Mouse (Mus musculus): ENCODE results near the gene Cdipt. TPM values are rescaled to one million over a fixed set of nuclear protein-coding genes. Genes with fewer than 3 reads are reported as not detected.
A peak's percentile ranks its signal among the peaks of the same experiment; 100 is the strongest.

Gene Cdipt
- polyA plus RNA-seq, 1 experiment from 2014 or later = 63.0 TPM

- Histone ChIP-seq H3K27me3 (ENCODE audit: control insufficient read depth, insufficient read depth, low read length) (no peaks in the 10 kb centered on the region), H3K36me3 (ENCODE audit: control insufficient read depth, insufficient read depth, low read length) (peaks cover 17% of the 10 kb centered on the region; the same call in 1 of the 2 replicates), H3K4me3 (ENCODE audit: low read depth, low read length) (no peak overlapping the region), H3K9me3 (replicated peaks; ENCODE audit: control insufficient read depth, low read length) (no peaks in the 10 kb centered on the region), H3K27ac (ENCODE audit: low read depth, low read length) (no peak overlapping the region), H3K9ac (ENCODE audit: low read depth, low read length) (no peak overlapping the region), H3K4me2 (no peak overlapping the region), H3K4me1 (ENCODE audit: control insufficient read depth, insufficient read depth, low read length) (peaks cover 7% of the 10 kb centered on the region; the same call in 1 of the 2 replicates)
- no peak for ATAC-seq (replicated peaks; ENCODE audit: insufficient number of reproducible peaks, low FRiP score, low TSS enrichment)
- WGBS (ENCODE audit: insufficient replicate concordance) = 79% methylated on average over 2 of the region's 2 CpGs
Observed at GRCm38 (mm10) chr7:126981601-126982000, 5.9 kb downstream of the Cdipt start.

DNA sequence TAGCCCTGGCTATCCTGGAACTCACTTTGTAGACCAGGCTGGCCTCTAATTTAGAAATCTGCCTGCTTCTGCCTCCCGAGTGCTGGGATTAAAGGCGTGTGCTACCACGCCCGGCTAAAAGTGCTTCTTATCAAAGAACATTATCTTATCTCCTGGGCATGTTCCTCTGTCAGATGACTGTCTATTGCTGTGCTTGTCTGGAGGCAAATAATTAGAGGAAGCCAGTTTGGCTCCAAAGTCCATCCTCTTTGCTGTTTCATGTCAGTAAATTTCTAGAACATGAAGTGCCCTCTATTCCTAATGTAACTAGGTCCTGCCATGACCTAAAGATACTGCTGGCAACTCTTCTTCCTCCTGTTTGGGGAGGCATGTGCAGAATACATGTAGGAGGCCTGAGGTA lies 6.3 kb downstream of the Cdipt start:
- ATAC-seq (replicated peaks; ENCODE audit: insufficient number of reproducible peaks, low FRiP score, low TSS enrichment) = no peak
- Histone ChIP-seq H3K36me3 (ENCODE audit: control insufficient read depth, insufficient read depth, low read length) (peaks cover 17% of the 10 kb centered on the region; the same call in 1 of the 2 replicates), H3K4me3 (ENCODE audit: low read depth, low read length) (no peak overlapping the region), H3K4me1 (ENCODE audit: control insufficient read depth, insufficient read depth, low read length) (peaks cover 6% of the 10 kb centered on the region; the same call in 1 of the 2 replicates), H3K9ac (ENCODE audit: low read depth, low read length) (no peak overlapping the region), H3K4me2 (no peak overlapping the region), H3K27me3 (ENCODE audit: control insufficient read depth, insufficient read depth, low read length) (no peaks in the 10 kb centered on the region), H3K9me3 (replicated peaks; ENCODE audit: control insufficient read depth, low read length) (no peaks in the 10 kb centered on the region), H3K27ac (ENCODE audit: low read depth, low read length) (no peak overlapping the region)
- 65% methylated on average over 4 of the region's 4 CpGs for WGBS (ENCODE audit: insufficient replicate concordance)

- peaks cover 16% of the 10 kb centered on the region; the same call in 1 of the 2 replicates for H3K36me3 ChIP-seq (ENCODE audit: control insufficient read depth, insufficient read depth, low read length)
- H3K27ac ChIP-seq (ENCODE audit: low read depth, low read length) = no peak overlapping the region
- H3K4me2 ChIP-seq = no peak overlapping the region
- H3K4me3 ChIP-seq (ENCODE audit: low read depth, low read length) = no peak overlapping the region
- ATAC-seq (replicated peaks; ENCODE audit: insufficient number of reproducible peaks, low FRiP score, low TSS enrichment) = no peak
- peaks cover 3% of the 10 kb centered on the region; the same call in 1 of the 2 replicates for H3K4me1 ChIP-seq (ENCODE audit: control insufficient read depth, insufficient read depth, low read length)
- H3K9me3 ChIP-seq (replicated peaks; ENCODE audit: control insufficient read depth, low read length) = no peaks in the 10 kb centered on the region
- 83% methylated on average over 7 of the region's 7 CpGs for WGBS (ENCODE audit: insufficient replicate concordance)
- H3K27me3 ChIP-seq (ENCODE audit: control insufficient read depth, insufficient read depth, low read length) = no peaks in the 10 kb centered on the region
- no peak overlapping the region for H3K9ac ChIP-seq (ENCODE audit: low read depth, low read length)
Observed at GRCm38 (mm10) chr7:126983113-126983512, 7.4 kb downstream of the Cdipt start.

- Histone ChIP-seq H3K27me3 (ENCODE audit: control insufficient read depth, insufficient read depth, low read length) (no peaks in the 10 kb centered on the region), H3K9me3 (replicated peaks; ENCODE audit: control insufficient read depth, low read length) (no peaks in the 10 kb centered on the region), H3K36me3 (ENCODE audit: control insufficient read depth, insufficient read depth, low read length) (0 out of 2 replicates have a peak, but pooled peaks cover 2% of the 10 kb centered on the region), H3K4me1 (ENCODE audit: control insufficient read depth, insufficient read depth, low read length) (peaks cover 3% of the 10 kb centered on the region; the same call in 1 of the 2 replicates), H3K4me3 (ENCODE audit: low read depth, low read length) (no peak overlapping the region), H3K27ac (ENCODE audit: low read depth, low read length) (no peak overlapping the region), H3K4me2 (no peak overlapping the region), H3K9ac (ENCODE audit: low read depth, low read length) (0 out of 2 replicates have a peak overlapping the region, but pooled peaks have one; percentile 5)
- whole genome bisulfite sequencing (ENCODE audit: insufficient replicate concordance) = 29% methylated on average over 10 of the region's 10 CpGs
- ATAC-seq (replicated peaks; ENCODE audit: insufficient number of reproducible peaks, low FRiP score, low TSS enrichment) = no peak
Observed at GRCm38 (mm10) chr7:126984667-126985444, 9.1 kb downstream of the Cdipt start.

DNA sequence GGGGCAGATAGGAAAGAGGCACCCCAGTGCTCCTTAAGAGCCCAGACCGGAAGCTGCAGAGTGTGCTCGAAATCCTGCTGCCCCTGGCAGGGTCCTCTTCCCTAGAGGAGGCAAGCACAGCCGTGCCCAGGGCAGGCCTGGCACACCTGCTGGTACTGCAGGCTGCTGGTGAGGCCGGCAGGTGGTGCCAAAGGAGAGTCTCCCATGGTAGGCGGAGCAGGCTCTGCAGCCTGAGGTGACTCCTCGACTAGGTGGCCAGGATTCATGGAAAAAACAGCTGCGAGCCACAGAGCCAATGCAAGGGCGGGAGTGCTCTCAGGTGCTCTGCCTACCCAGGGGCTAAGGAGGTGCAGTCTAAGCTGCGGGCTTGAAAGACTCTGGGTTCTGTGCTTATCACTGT lies 10.6 kb downstream of the Cdipt start:
- ATAC-seq (replicated peaks; ENCODE audit: insufficient number of reproducible peaks, low FRiP score, low TSS enrichment) = no peak
- no peak overlapping the region for H3K27ac ChIP-seq (ENCODE audit: low read depth, low read length)
- H3K9ac ChIP-seq (ENCODE audit: low read depth, low read length) = no peak overlapping the region
- H3K4me3 ChIP-seq (ENCODE audit: low read depth, low read length) = no peak overlapping the region
- 47% methylated on average over 9 of the region's 9 CpGs for WGBS (ENCODE audit: insufficient replicate concordance)
- H3K9me3 ChIP-seq (replicated peaks; ENCODE audit: control insufficient read depth, low read length) = no peaks in the 10 kb centered on the region
- no peaks in the 10 kb centered on the region for H3K27me3 ChIP-seq (ENCODE audit: control insufficient read depth, insufficient read depth, low read length)
- no peak overlapping the region for H3K4me2 ChIP-seq
- H3K4me1 ChIP-seq (ENCODE audit: control insufficient read depth, insufficient read depth, low read length) = peaks cover 3% of the 10 kb centered on the region; the same call in 1 of the 2 replicates
- H3K36me3 ChIP-seq (ENCODE audit: control insufficient read depth, insufficient read depth, low read length) = no peaks in the 10 kb centered on the region

GRCm38 (mm10) chr7:126988816-126989215 lies 13.1 kb downstream of the Cdipt start:
- no peaks in the 10 kb centered on the region for H3K27me3 ChIP-seq (ENCODE audit: control insufficient read depth, insufficient read depth, low read length)
- no peak overlapping the region for H3K9ac ChIP-seq (ENCODE audit: low read depth, low read length)
- ATAC-seq (replicated peaks; ENCODE audit: insufficient number of reproducible peaks, low FRiP score, low TSS enrichment) = no peak
- no peak overlapping the region for H3K4me3 ChIP-seq (ENCODE audit: low read depth, low read length)
- 63% methylated on average over 8 of the region's 8 CpGs for WGBS (ENCODE audit: insufficient replicate concordance)
- H3K4me2 ChIP-seq = no peak overlapping the region
- no peak overlapping the region for H3K27ac ChIP-seq (ENCODE audit: low read depth, low read length)
- no peaks in the 10 kb centered on the region for H3K9me3 ChIP-seq (replicated peaks; ENCODE audit: control insufficient read depth, low read length)
- peaks cover 3% of the 10 kb centered on the region; the same call in 1 of the 2 replicates for H3K4me1 ChIP-seq (ENCODE audit: control insufficient read depth, insufficient read depth, low read length)
- H3K36me3 ChIP-seq (ENCODE audit: control insufficient read depth, insufficient read depth, low read length) = no peaks in the 10 kb centered on the region

DNA sequence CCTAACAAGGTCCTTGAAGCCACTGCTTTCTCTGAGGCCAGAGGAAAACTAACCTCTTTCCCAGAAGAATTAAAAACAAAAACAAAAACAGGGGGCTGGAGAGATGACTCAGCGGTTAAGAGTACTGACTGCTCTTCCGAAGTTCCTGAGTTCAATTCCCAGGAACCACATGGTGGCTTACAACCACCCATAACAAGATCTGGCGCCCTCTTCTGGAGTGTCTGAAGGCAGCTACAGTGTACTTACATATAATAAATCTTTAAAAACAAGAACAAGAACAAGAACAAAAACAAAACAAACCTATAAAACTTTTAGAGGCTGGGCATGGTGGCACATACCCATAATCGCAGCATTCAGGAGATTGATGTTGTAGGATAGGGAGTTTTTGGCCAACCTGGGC lies 20.7 kb downstream of the Cdipt start:
- Histone ChIP-seq H3K27me3 (ENCODE audit: control insufficient read depth, insufficient read depth, low read length) (no peaks in the 10 kb centered on the region), H3K27ac (ENCODE audit: low read depth, low read length) (no peak overlapping the region), H3K9ac (ENCODE audit: low read depth, low read length) (no peak overlapping the region), H3K4me2 (no peak overlapping the region), H3K4me1 (ENCODE audit: control insufficient read depth, insufficient read depth, low read length) (no peaks in the 10 kb centered on the region), H3K36me3 (ENCODE audit: control insufficient read depth, insufficient read depth, low read length) (peaks cover 3% of the 10 kb centered on the region; the same call in 1 of the 2 replicates), H3K4me3 (ENCODE audit: low read depth, low read length) (no peak overlapping the region), H3K9me3 (replicated peaks; ENCODE audit: control insufficient read depth, low read length) (no peaks in the 10 kb centered on the region)
- 70% methylated on average over 4 of the region's 4 CpGs for WGBS (ENCODE audit: insufficient replicate concordance)
- ATAC-seq (replicated peaks; ENCODE audit: insufficient number of reproducible peaks, low FRiP score, low TSS enrichment) = no peak

- Histone ChIP-seq H3K4me2 (no peak overlapping the region), H3K4me1 (ENCODE audit: control insufficient read depth, insufficient read depth, low read length) (no peaks in the 10 kb centered on the region), H3K36me3 (ENCODE audit: control insufficient read depth, insufficient read depth, low read length) (peaks cover 3% of the 10 kb centered on the region; the same call in 1 of the 2 replicates), H3K27ac (ENCODE audit: low read depth, low read length) (no peak overlapping the region), H3K4me3 (ENCODE audit: low read depth, low read length) (no peak overlapping the region), H3K27me3 (ENCODE audit: control insufficient read depth, insufficient read depth, low read length) (no peaks in the 10 kb centered on the region), H3K9ac (ENCODE audit: low read depth, low read length) (no peak overlapping the region), H3K9me3 (replicated peaks; ENCODE audit: control insufficient read depth, low read length) (no peaks in the 10 kb centered on the region)
- no peak for ATAC-seq (replicated peaks; ENCODE audit: insufficient number of reproducible peaks, low FRiP score, low TSS enrichment)
- 68% methylated on average over 10 of the region's 10 CpGs for WGBS (ENCODE audit: insufficient replicate concordance)
Observed at GRCm38 (mm10) chr7:126999568-126999967, 23.9 kb downstream of the Cdipt start.

All from heart, embryonic 11.5 days (tissue).